Mouse (Mus musculus) limb, embryonic 12.5 days (tissue): Measurements from ENCODE around the gene Zbtb2. TPM values are rescaled to one million over a fixed set of nuclear protein-coding genes. Genes with fewer than 3 reads are reported as not detected.

ENCODE experiments used
- ATAC-seq: fragments of 200-750 bp; cut with Nextera tagmentation; 2 replicates; pipeline ENCODE4 v1.8.0; 2017; ENCODE audit warnings: low read depth, moderate TSS enrichment; ENCODE audit not compliant: insufficient number of reproducible peaks, insufficient read depth, low FRiP score, low TSS enrichment
- H3K27ac ChIP-seq: fragments of 300-500 bp; sonication (generic); 2 replicates; pipeline ENCODE4 v1.5.1; 2016; ENCODE audit warnings: mild to moderate bottlenecking, moderate library complexity
- H3K27me3 ChIP-seq: fragments of 300-500 bp; sonication (generic); 2 replicates; pipeline ENCODE4 v1.6.1; 2016; ENCODE audit warnings: mild to moderate bottlenecking, moderate library complexity
- H3K36me3 ChIP-seq: fragments of 300-500 bp; sonication (generic); 2 replicates; pipeline ENCODE4 v1.6.1; 2016; ENCODE audit warnings: mild to moderate bottlenecking, moderate library complexity
- H3K4me1 ChIP-seq: fragments of 300-500 bp; sonication (generic); replicated peaks from 2 replicates; pipeline ENCODE4 v1.6.1; 2016
- H3K4me2 ChIP-seq: fragments of 300-500 bp; sonication (generic); 2 replicates; pipeline ENCODE4 v1.6.1; 2016; ENCODE audit warnings: mild to moderate bottlenecking, moderate library complexity
- H3K4me3 ChIP-seq: fragments of 300-500 bp; sonication (generic); replicated peaks from 2 replicates; pipeline ENCODE4 v1.5.1; 2016; ENCODE audit warnings: mild to moderate bottlenecking
- H3K9ac ChIP-seq: fragments of 300-500 bp; sonication (generic); replicated peaks from 2 replicates; pipeline ENCODE4 v1.6.1; 2016; ENCODE audit warnings: mild to moderate bottlenecking, moderate library complexity
- H3K9me3 ChIP-seq: fragments of 300-500 bp; sonication (generic); 2 replicates; pipeline ENCODE4 v1.6.1; 2016; ENCODE audit warnings: mild to moderate bottlenecking, moderate library complexity
- WGBS: fragments of 180-500 bp; shearing (Covaris S2); methylation state at CpG from one replicate; pipeline ENCODE4 v1.1.7; 2016; 5-methylcytosine and 5-hydroxymethylcytosine counted together
- polyA plus RNA-seq: library from polyadenylated mRNA; unstranded; fragments of >200 nt; fragmentation: Nextera tagmentation; extraction: Ambion mirVana; gene quantifications from 2 replicates; pipeline ENCODE4 v1.2.1, GENCODE M21; 2016

The Zbtb2 gene
- polyA plus RNA-seq, 1 experiment from 2014 or later = 18.8 TPM

DNA sequence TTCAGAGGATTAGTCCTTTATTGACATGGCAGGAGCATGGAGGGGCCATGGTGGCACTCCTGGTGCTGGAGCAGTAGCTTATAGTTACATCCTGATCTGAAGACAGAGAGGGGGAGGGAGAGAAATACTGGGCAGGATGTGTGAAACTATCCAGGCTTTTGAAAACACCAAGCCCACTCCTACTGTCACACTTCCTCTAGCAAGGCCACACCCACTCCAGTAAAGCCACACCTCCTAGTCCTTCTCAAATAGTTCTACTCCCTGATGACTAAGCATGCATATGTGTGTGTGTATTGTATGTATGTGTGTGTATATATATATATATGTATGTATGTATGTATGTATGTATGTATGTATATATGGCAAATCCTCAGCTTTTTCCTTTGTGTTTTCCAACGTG lies 60.2 kb downstream of the Zbtb2 start:
- 85% methylated on average over 1 of the region's 1 CpGs for WGBS
- no peaks in the 10 kb centered on the region for H3K9me3 ChIP-seq
- no peak overlapping the region for H3K4me2 ChIP-seq
- no peak overlapping the region for H3K27ac ChIP-seq
- H3K36me3 ChIP-seq = no peaks in the 10 kb centered on the region
- no peaks in the 10 kb centered on the region for H3K27me3 ChIP-seq
- H3K4me3 ChIP-seq = no peak overlapping the region
- no peak for ATAC-seq
- 0 out of 2 replicates have a peak, but pooled peaks cover 6% of the 10 kb centered on the region for H3K4me1 ChIP-seq
- H3K9ac ChIP-seq = no peak overlapping the region

DNA sequence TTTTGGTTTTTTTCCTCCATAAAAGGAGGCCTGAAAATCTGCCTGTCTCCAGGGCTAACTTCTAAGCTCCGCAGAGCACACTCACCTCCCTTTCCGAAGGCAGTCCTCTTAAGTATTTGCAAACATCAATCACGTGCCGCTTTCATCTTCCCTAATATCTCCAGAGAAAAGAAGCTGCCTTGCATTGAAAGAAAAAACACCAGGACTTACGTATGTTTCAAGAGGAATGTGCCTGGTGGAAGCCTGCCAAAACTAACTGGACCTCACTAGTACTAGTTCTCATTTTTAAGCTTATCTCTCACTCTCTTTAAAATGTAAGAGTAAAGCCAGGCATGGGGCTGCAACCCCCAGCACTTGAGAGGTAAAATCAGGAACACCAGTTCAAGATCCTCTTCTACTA lies 62.3 kb downstream of the Zbtb2 start:
- Histone ChIP-seq H3K4me2 (no peak overlapping the region), H3K4me1 (0 out of 2 replicates have a peak, but pooled peaks cover 6% of the 10 kb centered on the region), H3K36me3 (no peaks in the 10 kb centered on the region), H3K9me3 (no peaks in the 10 kb centered on the region), H3K27me3 (no peaks in the 10 kb centered on the region), H3K4me3 (no peak overlapping the region), H3K27ac (no peak overlapping the region), H3K9ac (no peak overlapping the region)
- WGBS = 49% methylated on average over 5 of the region's 5 CpGs
- ATAC-seq = no peak

DNA sequence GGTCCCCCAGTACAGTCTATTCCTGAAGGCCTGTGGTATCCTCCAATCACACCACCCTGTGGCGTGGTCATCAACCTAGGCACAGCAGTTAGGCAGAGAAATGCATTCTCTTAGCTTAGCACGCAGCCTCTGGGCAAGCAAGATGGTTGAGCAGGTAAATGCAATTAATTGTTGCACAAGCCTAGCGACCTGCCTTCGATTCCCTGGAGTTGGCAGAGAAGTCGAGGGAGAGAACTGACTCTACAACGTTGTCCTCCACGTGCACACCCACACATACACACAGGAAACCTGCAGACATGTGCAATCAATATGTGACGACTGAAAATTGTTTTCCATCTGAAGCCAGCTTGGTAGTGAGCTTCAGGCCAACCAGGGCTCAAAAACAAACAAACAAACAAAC lies 64.0 kb downstream of the Zbtb2 start:
- Histone ChIP-seq H3K27me3 (no peaks in the 10 kb centered on the region), H3K4me3 (no peak overlapping the region), H3K9me3 (no peaks in the 10 kb centered on the region), H3K4me2 (no peak overlapping the region), H3K4me1 (0 out of 2 replicates have a peak, but pooled peaks cover 6% of the 10 kb centered on the region), H3K9ac (no peak overlapping the region), H3K36me3 (no peaks in the 10 kb centered on the region), H3K27ac (no peak overlapping the region)
- no peak for ATAC-seq
- 74% methylated on average over 8 of the region's 8 CpGs for WGBS

Other genes starting within 250 kb of the Zbtb2 start
- 15.7 and 18.1 TPM in 2 replicates for gene Akap12, start 121.7 kb downstream of the Zbtb2 start, polyA plus RNA-seq
- 49.0 and 53.5 TPM in 2 replicates for gene Rmnd1, start 44.3 kb upstream of the Zbtb2 start, polyA plus RNA-seq
- gene Armt1, start 44.4 kb upstream of the Zbtb2 start, polyA plus RNA-seq = 27.5 and 28.5 TPM in 2 replicates
- 0.06 and 0.24 TPM in 2 replicates for gene Ccdc170, start 94.4 kb upstream of the Zbtb2 start, polyA plus RNA-seq
- 0.82 and 1.1 TPM in 2 replicates for gene Esr1, start 223.5 kb upstream of the Zbtb2 start, polyA plus RNA-seq